Mouse (Mus musculus): ENCODE results near the gene Ttc37.

Ttc37 gene

GRCm38 (mm10) chr13:76098493-76099303, at the start of gene Ttc37, which contains the start of gene Arsk:
TSS of gene Ttc37 (plus strand) at chr13:76098734.
TSS of gene Arsk (minus strand) at chr13:76098660.
- peak; percentile 97 for ATAC-seq (ENCODE audit: insufficient number of reproducible peaks, low FRiP score, low TSS enrichment)

GRCm38 (mm10) chr13:76055391-76056232, 42.9 kb upstream of the Ttc37 start:
- peak; percentile 67 for ATAC-seq (ENCODE audit: insufficient number of reproducible peaks, low FRiP score, low TSS enrichment)

- peak; percentile 76 for ATAC-seq (ENCODE audit: insufficient number of reproducible peaks, low FRiP score, low TSS enrichment)
Measured at GRCm38 (mm10) chr13:76056261-76056724, 42.2 kb upstream of the Ttc37 start.

GRCm38 (mm10) chr13:76056896-76057266, 41.7 kb upstream of the Ttc37 start, which contains the start of gene Gpr150:
TSS of gene Gpr150 (minus strand) at chr13:76056996.
- ATAC-seq (ENCODE audit: insufficient number of reproducible peaks, low FRiP score, low TSS enrichment) = no peak

- ATAC-seq (ENCODE audit: insufficient number of reproducible peaks, low FRiP score, low TSS enrichment) = no peak
Measured at GRCm38 (mm10) chr13:76057267-76058069, 41.1 kb upstream of the Ttc37 start.

DNA sequence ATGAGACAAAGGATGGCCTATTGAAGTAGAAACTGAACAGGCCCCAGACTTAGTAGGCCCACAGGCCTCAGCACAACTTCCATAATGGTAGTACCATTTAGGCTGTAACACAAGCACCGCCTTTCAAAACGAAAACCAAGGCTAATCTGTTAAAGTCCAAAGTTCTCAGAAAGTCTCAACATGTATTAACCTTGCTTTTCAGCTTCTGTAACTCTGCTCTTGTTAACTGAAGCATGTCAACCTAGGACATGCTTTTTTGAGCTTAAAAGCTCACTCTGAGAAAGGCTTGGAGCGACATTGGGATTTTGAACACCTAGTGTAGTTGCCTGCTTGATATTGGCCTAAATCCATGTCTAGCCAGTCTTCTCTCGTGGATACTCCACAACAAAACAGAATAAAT, 38.9 kb upstream of the Ttc37 start:
- no peak for ATAC-seq (ENCODE audit: insufficient number of reproducible peaks, low FRiP score, low TSS enrichment)

- no peak for ATAC-seq (ENCODE audit: insufficient number of reproducible peaks, low FRiP score, low TSS enrichment)
Measured at GRCm38 (mm10) chr13:76062126-76062525, 36.4 kb upstream of the Ttc37 start.

DNA sequence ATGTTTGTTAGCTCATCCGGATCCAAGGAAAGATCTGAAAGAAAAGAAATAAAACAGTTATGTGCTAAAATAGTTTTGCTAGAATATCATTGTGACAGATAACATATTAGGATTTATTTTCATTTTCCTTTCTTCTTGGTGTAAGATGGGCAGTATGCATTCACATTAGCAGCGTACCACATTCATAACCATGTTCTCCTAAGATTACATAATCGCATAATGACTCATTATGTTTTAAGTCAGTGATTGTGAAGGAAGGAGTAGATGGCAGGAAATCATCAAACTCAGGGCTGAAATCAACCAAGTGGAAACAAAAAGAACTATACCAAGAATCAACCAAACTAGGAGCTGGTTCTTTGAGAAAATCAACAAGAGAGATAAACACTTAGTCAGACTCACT, 36.0 kb upstream of the Ttc37 start:
- no peak for ATAC-seq (ENCODE audit: insufficient number of reproducible peaks, low FRiP score, low TSS enrichment)

DNA sequence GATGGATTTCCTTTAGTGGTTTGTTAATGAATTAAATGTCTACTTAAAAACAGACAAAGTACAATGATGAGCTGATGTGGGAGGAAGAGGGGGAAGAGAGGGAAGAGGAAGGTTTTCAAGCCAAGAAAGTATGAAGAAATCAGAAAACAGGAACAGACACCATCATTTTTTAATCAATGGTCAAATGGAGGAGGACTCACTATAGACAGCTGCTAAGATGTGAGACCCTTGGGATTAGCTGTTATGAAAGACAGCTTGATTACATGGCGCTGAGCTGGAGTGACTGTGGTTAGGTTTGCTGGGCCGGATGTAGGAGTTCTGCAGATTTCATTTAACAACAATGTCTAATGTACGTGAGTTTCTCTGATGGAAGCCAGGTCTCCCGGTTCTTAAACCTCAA, 35.0 kb upstream of the Ttc37 start:
- no peak for ATAC-seq (ENCODE audit: insufficient number of reproducible peaks, low FRiP score, low TSS enrichment)

DNA sequence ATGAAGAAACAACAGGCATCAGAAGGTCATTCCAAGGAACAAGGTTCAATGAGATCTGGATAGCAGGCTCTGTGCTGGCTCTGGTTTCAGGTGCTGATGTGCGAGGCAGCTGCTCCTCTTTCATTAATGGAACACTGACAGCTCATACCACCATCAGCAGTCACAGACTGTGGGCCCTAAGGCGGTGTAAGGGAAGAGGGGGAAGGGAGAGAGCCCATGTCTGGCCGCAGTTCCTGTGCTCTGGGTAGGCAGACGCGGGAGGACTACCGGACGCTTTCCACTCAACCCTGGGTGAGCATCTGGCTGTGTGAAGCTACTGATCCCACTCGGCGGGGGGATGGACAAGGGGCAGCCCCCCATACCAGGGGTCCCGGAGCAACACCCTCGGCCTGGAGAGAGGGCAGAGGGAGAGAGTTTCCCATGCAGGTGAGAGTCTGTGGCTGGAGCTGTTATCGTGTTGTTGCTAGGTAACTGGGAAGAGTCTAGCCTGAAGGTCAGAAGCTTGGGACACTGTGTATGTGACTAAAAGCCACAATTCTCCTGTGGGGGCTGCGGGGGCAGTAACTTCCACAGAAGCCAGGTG, 34.1 kb upstream of the Ttc37 start:
- ATAC-seq (ENCODE audit: insufficient number of reproducible peaks, low FRiP score, low TSS enrichment) = no peak

- ATAC-seq (ENCODE audit: insufficient number of reproducible peaks, low FRiP score, low TSS enrichment) = no peak
Measured at GRCm38 (mm10) chr13:76074323-76074722, 24.2 kb upstream of the Ttc37 start.

- ATAC-seq (ENCODE audit: insufficient number of reproducible peaks, low FRiP score, low TSS enrichment) = peak; percentile 56
Measured at GRCm38 (mm10) chr13:76098116-76098492, 430 bp upstream of the Ttc37 start.

GRCm38 (mm10) chr13:76101989-76102388, 3.5 kb downstream of the Ttc37 start:
- no peak for ATAC-seq (ENCODE audit: insufficient number of reproducible peaks, low FRiP score, low TSS enrichment)

DNA sequence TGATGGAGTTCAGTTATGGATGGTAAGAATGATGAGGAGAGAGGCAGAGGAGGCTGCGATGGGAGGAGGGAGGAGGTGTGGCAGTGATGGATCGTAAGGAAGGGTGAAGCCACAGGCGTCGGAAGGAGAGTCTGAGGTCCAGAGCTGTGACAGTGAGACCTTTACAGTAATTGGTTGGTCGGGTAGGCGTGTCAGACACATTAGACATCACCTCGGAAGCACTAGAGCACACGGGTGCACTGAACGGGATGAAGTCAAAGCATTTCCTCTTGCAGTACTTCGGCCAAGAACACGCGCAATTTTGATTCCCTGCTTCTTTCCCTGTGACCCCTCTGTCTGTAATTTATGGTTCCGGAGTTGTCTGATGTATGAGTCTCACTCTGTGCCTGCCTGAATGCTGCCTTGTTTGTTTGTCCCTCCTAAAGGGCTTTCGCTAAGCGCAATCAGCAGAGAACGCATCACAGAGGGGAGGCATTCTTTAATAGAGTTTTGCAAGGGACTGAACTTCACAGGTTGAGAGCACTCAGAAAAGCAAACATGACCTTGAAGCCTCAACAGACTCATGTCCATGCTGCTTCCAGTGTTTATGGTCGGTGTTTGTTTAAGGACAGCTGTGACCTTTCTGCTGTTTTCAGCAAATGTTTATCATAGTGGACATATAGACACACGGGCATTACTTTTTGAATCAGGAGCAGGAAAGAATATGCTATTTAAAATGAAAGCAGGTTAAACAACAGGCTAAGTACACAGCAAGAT, 10.7 kb downstream of the Ttc37 start:
- no peak for ATAC-seq (ENCODE audit: insufficient number of reproducible peaks, low FRiP score, low TSS enrichment)

DNA sequence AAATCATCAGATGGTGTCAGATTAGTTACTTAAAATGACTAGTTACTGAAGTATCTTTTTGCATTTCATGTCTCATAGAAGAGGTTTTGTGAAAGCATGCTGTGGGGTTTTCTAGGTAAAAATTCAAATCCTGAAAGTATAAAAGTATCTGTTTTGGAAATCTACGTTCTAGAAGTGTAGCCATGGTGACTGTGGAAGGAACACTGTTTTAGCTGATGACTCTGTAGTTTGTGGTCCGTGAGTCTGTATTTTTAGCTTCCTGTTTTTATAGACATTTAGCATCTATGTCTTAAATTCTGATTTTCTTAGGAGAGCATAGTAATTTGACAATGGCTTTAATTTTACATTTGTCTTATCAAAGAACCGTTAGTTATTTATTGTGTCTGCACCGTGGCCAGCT, 30.3 kb downstream of the Ttc37 start:
- no peak for ATAC-seq (ENCODE audit: insufficient number of reproducible peaks, low FRiP score, low TSS enrichment)

DNA sequence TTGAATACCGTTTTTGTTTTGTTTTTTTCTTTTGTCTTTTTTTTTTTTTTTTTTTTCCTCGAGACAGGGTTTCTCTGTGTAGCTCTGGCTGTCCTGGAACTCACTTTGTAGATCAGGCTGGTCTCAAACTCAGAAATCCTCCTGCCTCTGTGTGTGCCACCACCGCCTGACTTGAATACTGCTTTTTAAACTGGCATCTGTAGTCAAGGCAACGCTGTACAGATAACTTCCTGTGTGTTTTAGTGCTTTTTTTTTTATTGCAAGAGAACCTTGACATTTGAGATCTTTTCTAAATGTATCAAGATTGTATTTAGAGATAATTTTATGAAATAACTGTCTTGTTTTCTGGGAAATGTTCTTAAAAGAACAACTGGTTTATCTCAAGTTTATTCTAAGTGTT, 33.9 kb downstream of the Ttc37 start:
- ATAC-seq (ENCODE audit: insufficient number of reproducible peaks, low FRiP score, low TSS enrichment) = no peak

- ATAC-seq (ENCODE audit: insufficient number of reproducible peaks, low FRiP score, low TSS enrichment) = no peak
Measured at GRCm38 (mm10) chr13:76138862-76139261, 40.3 kb downstream of the Ttc37 start.

DNA sequence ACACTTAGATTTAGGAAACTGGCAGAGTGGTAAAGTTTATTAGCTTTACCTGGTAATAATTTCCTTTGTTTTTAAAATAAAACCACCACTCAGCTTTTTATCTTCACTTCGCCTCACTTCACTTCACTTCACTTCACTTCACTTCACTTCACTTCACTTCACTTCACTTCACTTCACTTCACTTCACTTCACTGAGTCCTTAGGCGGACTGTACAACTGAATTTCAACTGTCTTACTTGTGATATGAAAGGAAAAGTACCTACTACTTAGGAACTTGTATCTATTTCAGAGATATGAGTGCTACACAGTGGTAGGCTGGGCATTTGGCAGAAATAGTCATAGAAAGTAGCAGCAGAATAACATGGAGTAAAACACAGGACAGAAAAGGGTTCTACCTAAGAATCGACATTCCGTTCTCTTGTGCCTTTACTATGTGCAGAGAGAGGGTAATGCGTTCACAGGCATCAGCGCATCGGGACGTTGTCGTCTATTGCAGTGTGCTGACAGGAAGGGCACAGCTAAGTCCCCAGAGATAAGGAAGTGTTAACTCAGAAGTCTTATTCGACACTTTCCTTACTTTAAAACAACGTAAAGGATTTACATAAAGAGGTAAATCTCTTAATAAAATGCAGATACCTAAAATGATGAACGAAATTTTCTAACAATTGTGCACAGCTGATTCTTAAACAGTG, 42.7 kb downstream of the Ttc37 start:
- no peak for ATAC-seq (ENCODE audit: insufficient number of reproducible peaks, low FRiP score, low TSS enrichment)

DNA sequence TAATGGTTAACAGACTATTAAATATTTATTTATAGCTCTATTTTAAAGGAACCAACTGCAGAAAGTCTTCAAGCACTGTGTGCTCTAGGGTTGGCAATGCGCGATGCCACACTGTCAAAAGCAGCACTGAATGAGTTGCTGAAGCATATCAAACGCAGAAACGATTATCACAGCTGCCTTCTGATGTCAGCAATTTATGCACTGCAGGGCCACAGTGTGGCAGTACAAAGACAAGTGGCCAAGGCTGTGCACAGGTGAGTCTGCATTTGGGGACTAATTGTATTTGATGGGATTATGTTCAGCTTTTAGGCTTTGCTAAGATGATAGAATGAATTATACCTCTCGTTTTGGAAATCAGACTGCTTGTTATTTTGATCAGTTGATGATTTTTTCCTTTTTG, 51.9 kb downstream of the Ttc37 start:
- ATAC-seq (ENCODE audit: insufficient number of reproducible peaks, low FRiP score, low TSS enrichment) = peak; percentile 45; the same call in 1 of the 2 replicates

All from cerebellum, adult (tissue).